ENCODE assay signal across 8 mouse cellular contexts in the genomic region with DNA sequence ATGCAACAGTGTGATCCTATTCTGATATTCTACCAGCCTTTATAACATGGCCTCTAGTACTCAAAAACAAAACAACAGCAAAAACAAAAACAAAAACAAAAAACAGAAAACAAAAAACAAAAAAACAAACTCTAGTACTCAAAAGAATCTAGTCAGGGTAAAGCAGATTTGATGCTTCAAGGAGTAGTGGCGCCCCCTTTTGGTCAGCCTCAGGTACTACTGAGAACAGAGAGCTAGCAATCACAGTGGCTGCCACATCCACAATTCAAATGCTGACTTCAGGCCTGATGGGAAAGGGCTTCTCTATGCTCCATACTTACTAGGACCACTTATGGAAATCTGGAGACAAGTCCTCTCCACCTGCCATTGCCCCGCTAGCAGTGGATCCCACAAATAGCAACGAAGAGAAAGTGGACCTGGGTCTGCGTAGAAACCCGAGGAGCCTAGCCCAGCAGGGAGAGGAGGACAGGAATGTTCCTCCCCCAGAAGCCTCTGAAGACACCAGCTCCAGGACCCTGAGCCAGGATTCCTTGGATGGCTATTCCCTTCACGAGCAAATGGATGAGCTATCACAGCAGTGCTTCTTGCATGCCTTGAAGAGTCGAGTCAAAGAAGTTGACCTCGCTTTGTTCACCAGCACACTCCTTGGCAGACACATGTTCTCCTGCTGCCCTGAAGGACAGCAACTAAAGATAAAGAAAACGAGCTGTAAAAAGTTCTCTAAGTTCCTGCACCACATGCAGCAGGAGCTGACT.
DNase-seq lines count a peak whose midpoint lies in the region; ATAC-seq and TF ChIP-seq lines count a peak whose summit lies in the region.
"Had no signal": no experiment of that assay in that cellular context is flagged by ENCODE, and none has a peak within 500 bp of the region (broad histone marks: within the 10 kb centered on the region; RNA-seq: fewer than 3 reads in every experiment).

No protein-coding gene starts in this region.

- peaks cover 0 to 30% of the 10 kb centered on the region in 2 experiments; a peak in 2 of 4 replicates for H3K36me3 ChIP-seq in MEL (ENCODE audit: control insufficient read depth in 1 of 2, insufficient read depth in 2 of 2, low read length in 2 of 2)
- no peaks in the 10 kb centered on the region for H3K36me3 ChIP-seq in kidney, embryonic 16.5 days (ENCODE audit: insufficient read depth, low read length)
- H3K36me3 ChIP-seq: embryonic facial prominence, embryonic 12.5 days had no signal

- H3K79me2 ChIP-seq in MEL (ENCODE audit: control insufficient read depth, insufficient read depth, low read length, poor library complexity): no peaks in the 10 kb centered on the region

- no peaks in the 10 kb centered on the region for H3K9me3 ChIP-seq in MEL (replicated peaks; ENCODE audit: insufficient read depth, low read length)
- no peaks in the 10 kb centered on the region for H3K9me3 ChIP-seq in kidney, embryonic 16.5 days (ENCODE audit: low read length)
- H3K9me3 ChIP-seq: embryonic facial prominence, embryonic 12.5 days had no signal

- no peak for TF ChIP-seq POLR2A in MEL (IDR thresholded peaks at IDR 0.05; ENCODE audit: control insufficient read depth in 1 of 2, insufficient read depth in 1 of 2, low read depth in 1 of 2, low read length in 2 of 2, poor library complexity in 1 of 2)
- TF ChIP-seq POLR2A in brain, embryonic 14.5 days (IDR thresholded peaks at IDR 0.05; ENCODE audit: borderline replicate concordance, extremely low read depth, insufficient read depth, insufficient read length, poor library complexity, severe bottlenecking): no peak

- DNase-seq in left cerebral cortex, postnatal 4 days: peak; percentile 30
- no peak for DNase-seq in left cerebral cortex, adult 8-10 months (ENCODE audit: low spot score in 2 of 2)
- peak; percentile 71 for DNase-seq in MEL (ENCODE audit: low read depth, low spot score)
- DNase-seq in brain, embryonic 14.5 days (ENCODE audit: low read depth): peak; percentile 25
- DNase-seq in B cell, adult 2 months: no peak
- no peak for DNase-seq in thymus, postnatal 14 days

- TF ChIP-seq EP300 in MEL (IDR thresholded peaks at IDR 0.05; ENCODE audit: low read depth in 1 of 2, low read length in 2 of 2): no peak

- TF ChIP-seq RAD21 in MEL (IDR thresholded peaks at IDR 0.05; ENCODE audit: low read depth, low read length): peak; percentile 90

- no peak overlapping the region for H3K4me2 ChIP-seq in kidney, embryonic 16.5 days (replicated peaks; ENCODE audit: low read depth, low read length)
- H3K4me2 ChIP-seq: embryonic facial prominence, embryonic 12.5 days had no signal

- H3K4me3 ChIP-seq in MEL (ENCODE audit: control insufficient read depth in 1 of 2, insufficient read depth in 1 of 2, low read depth in 2 of 2, low read length in 2 of 2): no peak overlapping the region
- no peak overlapping the region for H3K4me3 ChIP-seq in kidney, embryonic 16.5 days (ENCODE audit: low read length)
- H3K4me3 ChIP-seq: embryonic facial prominence, embryonic 12.5 days had no signal

- no peak overlapping the region for H3K27ac ChIP-seq in MEL (ENCODE audit: control insufficient read depth, low read depth, low read length)
- H3K27ac ChIP-seq in kidney, embryonic 16.5 days (ENCODE audit: low read length): no peak overlapping the region
- H3K27ac ChIP-seq: embryonic facial prominence, embryonic 12.5 days had no signal

- 0 out of 2 replicates have a peak, but pooled peaks have one; percentile 31 for ATAC-seq in kidney, embryonic 16.5 days (ENCODE audit: low FRiP score, low TSS enrichment)

- peak; percentile 51 to 83 (median 79) for TF ChIP-seq CTCF in MEL (IDR thresholded peaks at IDR 0.05 in 2 of 3, conservative IDR thresholded peaks at IDR 0.05 in 1 of 3; ENCODE audit: control insufficient read depth in 1 of 3, insufficient read depth in 1 of 3, low read depth in 2 of 3, low read length in 3 of 3, poor library complexity in 1 of 3, severe bottlenecking in 1 of 3)
- peak; percentile 59 for TF ChIP-seq CTCF in brain, embryonic 14.5 days (IDR thresholded peaks at IDR 0.05; ENCODE audit: borderline replicate concordance, extremely low read depth, insufficient read depth, insufficient read length)

- H3K4me1 ChIP-seq in MEL (ENCODE audit: control insufficient read depth in 1 of 2, insufficient read depth in 2 of 2, low read length in 2 of 2): peaks cover 3 to 14% of the 10 kb centered on the region in 2 experiments
- H3K4me1 ChIP-seq in kidney, embryonic 16.5 days (ENCODE audit: insufficient read depth, low read length): no peaks in the 10 kb centered on the region

- 52% methylated on average over 9 of the region's 9 CpGs for WGBS in kidney, embryonic 16.5 days

- no peak overlapping the region for H3K9ac ChIP-seq in MEL (ENCODE audit: control insufficient read depth, low read depth, low read length, poor library complexity, severe bottlenecking)
- no peak overlapping the region for H3K9ac ChIP-seq in kidney, embryonic 16.5 days (replicated peaks; ENCODE audit: low read length)
- H3K9ac ChIP-seq: embryonic facial prominence, embryonic 12.5 days had no signal

- intact Hi-C loops in left cerebral cortex, postnatal 4 days (cut with DNase I): no loop called here

- no peaks in the 10 kb centered on the region for H3K27me3 ChIP-seq in MEL (ENCODE audit: control insufficient read depth in 1 of 2, insufficient read depth in 2 of 2, low read length in 2 of 2)
- H3K27me3 ChIP-seq in kidney, embryonic 16.5 days (ENCODE audit: insufficient read depth, low read length): no peaks in the 10 kb centered on the region
- H3K27me3 ChIP-seq: embryonic facial prominence, embryonic 12.5 days had no signal

TF ChIP-seq in MEL, 35 proteins besides CTCF, POLR2A, EP300 and RAD21:
- TF ChIP-seq MYB (IDR thresholded peaks at IDR 0.05; ENCODE audit: low read depth, low read length) (no peak), ZNF384 (IDR thresholded peaks at IDR 0.05; ENCODE audit: low read depth, low read length) (peak; percentile 44), JUND (IDR thresholded peaks at IDR 0.05; ENCODE audit: low read depth, low read length) (no peak), TAL1 (IDR thresholded peaks at IDR 0.05; ENCODE audit: low read length) (no peak), NRF1 (IDR thresholded peaks at IDR 0.05; ENCODE audit: insufficient read depth, low read depth, low read length, poor library complexity, severe bottlenecking) (no peak), NELFE (IDR thresholded peaks at IDR 0.05; ENCODE audit: low read depth, low read length) (no peak), GABPA (IDR thresholded peaks at IDR 0.05; ENCODE audit: low read depth, low read length) (no peak), ELF1 (IDR thresholded peaks at IDR 0.05; ENCODE audit: low read depth, low read length) (no peak), E2F4 (IDR thresholded peaks at IDR 0.05; ENCODE audit: borderline replicate concordance, low read depth, low read length) (no peak), TBP (IDR thresholded peaks at IDR 0.05; ENCODE audit: low read depth, low read length) (no peak), MEF2A (IDR thresholded peaks at IDR 0.05; ENCODE audit: extremely low read depth, insufficient replicate concordance, low read depth, low read length, poor library complexity, severe bottlenecking) (no peak), BHLHE40 (IDR thresholded peaks at IDR 0.05; ENCODE audit: borderline replicate concordance, low read depth, low read length) (no peak), ZMIZ1 (IDR thresholded peaks at IDR 0.05; ENCODE audit: low read depth, low read length) (no peak), ZC3H11A (IDR thresholded peaks at IDR 0.05; ENCODE audit: low read depth, low read length) (peak; percentile 86), CHD2 (IDR thresholded peaks at IDR 0.05; ENCODE audit: low read length) (no peak), TCF12 (IDR thresholded peaks at IDR 0.05; ENCODE audit: low read depth, low read length) (no peak), MAFK (IDR thresholded peaks at IDR 0.05; ENCODE audit: borderline replicate concordance, low read depth, low read length) (no peak), KAT2A (conservative IDR thresholded peaks at IDR 0.05; ENCODE audit: low read depth, low read length) (no peak), SMC3 (IDR thresholded peaks at IDR 0.05; ENCODE audit: low read depth, low read length) (peak; percentile 76), USF2 (IDR thresholded peaks at IDR 0.05; ENCODE audit: borderline replicate concordance in 1 of 2, insufficient read depth in 1 of 2, low read depth in 1 of 2, low read length in 2 of 2) (no peak), POLR2AphosphoS5 (IDR thresholded peaks at IDR 0.05; ENCODE audit: borderline replicate concordance, low read depth, low read length) (no peak), MAZ (IDR thresholded peaks at IDR 0.05; ENCODE audit: low read depth, low read length) (no peak), MXI1 (IDR thresholded peaks at IDR 0.05; ENCODE audit: low read depth, low read length) (no peak), USF1 (IDR thresholded peaks at IDR 0.05; ENCODE audit: low read depth, low read length) (no peak), HCFC1 (IDR thresholded peaks at IDR 0.05; ENCODE audit: low read depth, low read length) (0 out of 2 replicates have a peak, but pooled peaks have one; percentile 26)

Comparison
In these comparisons a context has a peak if more than half of its experiments do, and no peak if none do; other contexts are left out.
1. DNase-seq: peak in left cerebral cortex, postnatal 4 days (single experiment), MEL (single experiment) and brain, embryonic 14.5 days (single experiment); none in left cerebral cortex, adult 8-10 months (0 of 2), B cell, adult 2 months (0 of 2) and thymus, postnatal 14 days (single experiment).